Mouse (Mus musculus): ENCODE data around the gene Dpy19l1. TPM values are rescaled to one million over a fixed set of nuclear protein-coding genes. Genes with fewer than 3 reads are reported as not detected.

The Dpy19l1 gene
- polyA plus RNA-seq, 1 experiment from 2014 or later: 16.4 TPM

Other genes with a start within 250 kb of the Dpy19l1 start
- gene Cypt4, start 122.1 kb upstream of the Dpy19l1 start, polyA plus RNA-seq (2014; fragmentation: Nextera tagmentation; extraction: Ambion mirVana): not detected in 2 replicates
- not detected in 2 replicates for gene Dpy19l2, start 193.2 kb upstream of the Dpy19l1 start, polyA plus RNA-seq (2014; fragmentation: Nextera tagmentation; extraction: Ambion mirVana)